Mouse (Mus musculus) myocyte (in vitro differentiated cells): Measurements from ENCODE around the gene Abcc4. TPM values are rescaled to one million over a fixed set of nuclear protein-coding genes. Genes with fewer than 3 reads are reported as not detected.

Experiments
- H3K27me3 ChIP-seq: one replicate; pipeline ENCODE4 v1.6.1; 2011; ENCODE audit not compliant: control insufficient read depth, insufficient read depth, insufficient read length
- H3K36me3 ChIP-seq: one replicate; pipeline ENCODE4 v1.6.1; 2011; ENCODE audit not compliant: control insufficient read depth, insufficient read depth
- H3K4me2 ChIP-seq: one replicate; pipeline ENCODE4 v1.6.1; 2011; ENCODE audit warnings: low read depth, control low read depth
- H3K4me3 ChIP-seq: one replicate; pipeline ENCODE4 v1.5.1; 2011; ENCODE audit warnings: mild to moderate bottlenecking, control low read depth, moderate library complexity
- H3K79me2 ChIP-seq: one replicate; pipeline ENCODE4 v1.6.1; 2011; ENCODE audit not compliant: control insufficient read depth, insufficient read depth
- H3ac ChIP-seq: one replicate; pipeline ENCODE4 v1.6.1; 2011; ENCODE audit not compliant: control insufficient read depth, insufficient read length
- CEBPB ChIP-seq: IDR thresholded peaks from 2 replicates; pipeline ENCODE4 v1.6.1; 2011; ENCODE audit warnings: mild to moderate bottlenecking, moderate library complexity; ENCODE audit not compliant: poor library complexity, insufficient read depth, severe bottlenecking
- E2F4 ChIP-seq: IDR thresholded peaks from one replicate; pipeline ENCODE4 v1.6.1; 2011; ENCODE audit warnings: mild to moderate bottlenecking, control low read depth, moderate library complexity; ENCODE audit not compliant: insufficient read depth
- MAX ChIP-seq: IDR thresholded peaks from one replicate; pipeline ENCODE4 v1.6.1; 2011; ENCODE audit warnings: low read depth, mild to moderate bottlenecking, control low read depth
- MYOD1 ChIP-seq, 3 experiments: IDR thresholded peaks; one replicate each; pipeline ENCODE4 v1.6.1; 2011; ENCODE audit warnings: control low read depth in 2 of 3, low read depth in 2 of 3, mild to moderate bottlenecking in 2 of 3, moderate library complexity in 1 of 3; ENCODE audit not compliant: insufficient read length in 2 of 3, control insufficient read depth in 1 of 3
- MYOG ChIP-seq, 3 experiments: IDR thresholded peaks; one replicate each; pipeline ENCODE4 v1.6.1; 2011; ENCODE audit warnings: control low read depth in 2 of 3, low read depth in 2 of 3, mild to moderate bottlenecking in 2 of 3; ENCODE audit not compliant: insufficient read length in 2 of 3, control insufficient read depth in 1 of 3, insufficient read depth in 1 of 3
- POLR2A ChIP-seq: IDR thresholded peaks from one replicate; pipeline ENCODE4 v1.6.1; 2011; ENCODE audit warnings: low read depth, mild to moderate bottlenecking, control low read depth, moderate library complexity; ENCODE audit not compliant: insufficient read length
- POLR2AphosphoS2 ChIP-seq: IDR thresholded peaks from one replicate; pipeline ENCODE4 v1.6.1; 2011; ENCODE audit warnings: low read depth, control low read depth; ENCODE audit not compliant: insufficient read length
- REST ChIP-seq: IDR thresholded peaks from one replicate; pipeline ENCODE4 v1.6.1; 2011; ENCODE audit warnings: mild to moderate bottlenecking, control low read depth, moderate library complexity; ENCODE audit not compliant: insufficient read depth, insufficient read length
- SRF ChIP-seq: IDR thresholded peaks from one replicate; pipeline ENCODE4 v1.6.1; 2011; ENCODE audit warnings: low read depth; ENCODE audit not compliant: control insufficient read depth, insufficient read length
- TCF12 ChIP-seq: IDR thresholded peaks from one replicate; pipeline ENCODE4 v1.6.1; 2011; ENCODE audit warnings: mild to moderate bottlenecking, control low read depth; ENCODE audit not compliant: poor library complexity, insufficient read depth, severe bottlenecking
- TCF3 ChIP-seq: IDR thresholded peaks from one replicate; pipeline ENCODE4 v1.6.1; 2011; ENCODE audit warnings: low read depth, control low read depth; ENCODE audit not compliant: insufficient read length
- USF1 ChIP-seq: IDR thresholded peaks from one replicate; pipeline ENCODE4 v1.6.1; 2011; ENCODE audit warnings: low read depth, mild to moderate bottlenecking, control low read depth, moderate library complexity
- polyA plus RNA-seq: library from polyadenylated mRNA; unstranded; fragments of >200 nt; fragmentation: generic; extraction: Trizol; gene quantifications from one replicate; pipeline ENCODE4 v1.2.1, GENCODE M21; 2012; ENCODE audit warnings: missing spikeins

The Abcc4 gene
- polyA plus RNA-seq, 1 experiment = 6.3 TPM

GRCm38 (mm10) chr14:118712889-118713288, 6.9 kb upstream of the Abcc4 start:
- TF ChIP-seq REST (no peak), CEBPB (no peak), USF1 (no peak), MYOD1 (IDR thresholded peaks at IDR 0.05; ENCODE audit: control insufficient read depth in 1 of 3, insufficient read length in 2 of 3, low read depth in 2 of 3) (no peak), POLR2AphosphoS2 (no peak), TCF12 (no peak)
- Histone ChIP-seq H3ac (no peak overlapping the region), H3K4me2 (peak overlapping the region; percentile 68), H3K79me2 (no peaks in the 10 kb centered on the region), H3K27me3 (no peaks in the 10 kb centered on the region), H3K4me3 (peak overlapping the region; percentile 8), H3K36me3 (no peaks in the 10 kb centered on the region)

DNA sequence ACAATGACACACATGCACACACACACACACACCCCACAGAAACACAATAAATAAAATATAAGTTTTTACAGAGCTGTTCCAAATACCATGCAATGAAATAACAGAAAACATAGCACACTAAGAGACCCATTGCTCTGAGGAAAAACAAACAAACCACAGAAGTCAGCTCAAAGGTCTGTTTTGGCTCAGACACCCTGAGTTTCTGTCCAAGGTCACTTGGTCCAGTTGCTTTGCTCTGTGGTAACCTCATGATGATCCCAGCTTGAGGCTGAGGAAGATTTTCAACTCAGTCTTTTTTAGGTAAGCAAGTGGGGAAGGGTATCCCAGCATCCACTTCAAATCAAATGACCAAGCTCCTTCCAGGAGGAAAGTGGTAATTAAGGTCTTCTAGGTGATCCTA, 4.9 kb upstream of the Abcc4 start:
- Histone ChIP-seq H3K36me3 (no peaks in the 10 kb centered on the region), H3K4me3 (no peak overlapping the region), H3K27me3 (no peaks in the 10 kb centered on the region), H3K79me2 (no peaks in the 10 kb centered on the region), H3ac (no peak overlapping the region), H3K4me2 (no peak overlapping the region)
- TF ChIP-seq POLR2A (no peak), MYOG (IDR thresholded peaks at IDR 0.05; ENCODE audit: control insufficient read depth in 1 of 3, insufficient read depth in 1 of 3, insufficient read length in 2 of 3, low read depth in 2 of 3) (no peak), SRF (no peak), MAX (no peak)

DNA sequence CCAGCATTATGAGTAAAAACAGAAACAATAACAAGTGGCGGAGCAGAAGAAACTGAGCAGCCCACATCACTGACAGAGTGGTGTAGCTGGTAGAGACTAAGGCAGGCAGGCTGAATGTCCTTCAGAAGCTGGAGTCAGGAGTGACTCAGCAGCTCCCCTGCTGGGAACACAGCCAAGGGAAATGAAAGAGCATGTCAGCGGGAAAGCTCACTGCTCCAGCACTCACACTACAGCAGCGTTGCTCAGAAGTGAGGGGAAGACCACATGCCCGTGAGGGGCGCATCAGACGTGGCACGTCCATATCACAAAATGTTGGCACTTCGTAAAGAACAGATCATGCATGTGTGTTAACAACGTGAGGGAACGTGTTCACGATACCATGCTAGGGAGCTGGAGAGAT, 3.7 kb upstream of the Abcc4 start:
- H3K27me3 ChIP-seq = no peaks in the 10 kb centered on the region

GRCm38 (mm10) chr14:118708126-118708525, 2.1 kb upstream of the Abcc4 start:
- TF ChIP-seq CEBPB = no peak
- no peak for TF ChIP-seq POLR2AphosphoS2
- no peak for TF ChIP-seq E2F4
- TF ChIP-seq REST = no peak
- no peak for TF ChIP-seq TCF3
- no peak for TF ChIP-seq SRF
- no peak for TF ChIP-seq MYOG (IDR thresholded peaks at IDR 0.05; ENCODE audit: control insufficient read depth in 1 of 3, insufficient read depth in 1 of 3, insufficient read length in 2 of 3, low read depth in 2 of 3)
- no peak for TF ChIP-seq MYOD1 (IDR thresholded peaks at IDR 0.05; ENCODE audit: control insufficient read depth in 1 of 3, insufficient read length in 2 of 3, low read depth in 2 of 3)
- TF ChIP-seq USF1 = no peak
- no peak for TF ChIP-seq POLR2A
- TF ChIP-seq TCF12 = no peak
- TF ChIP-seq MAX = no peak
- no peaks in the 10 kb centered on the region for H3K27me3 ChIP-seq

More for the DNA sequence above, 3.7 kb upstream of the Abcc4 start:
- H3K36me3 ChIP-seq = no peaks in the 10 kb centered on the region
- H3ac ChIP-seq = no peak overlapping the region
- TF ChIP-seq REST (no peak), POLR2AphosphoS2 (no peak), E2F4 (no peak), SRF (no peak), MAX (no peak), CEBPB (no peak), TCF3 (no peak), MYOD1 (IDR thresholded peaks at IDR 0.05; ENCODE audit: control insufficient read depth in 1 of 3, insufficient read length in 2 of 3, low read depth in 2 of 3) (no peak), TCF12 (no peak), MYOG (IDR thresholded peaks at IDR 0.05; ENCODE audit: control insufficient read depth in 1 of 3, insufficient read depth in 1 of 3, insufficient read length in 2 of 3, low read depth in 2 of 3) (no peak), USF1 (no peak), POLR2A (no peak)
- peak overlapping the region; percentile 59 for H3K4me2 ChIP-seq
- H3K79me2 ChIP-seq = peaks cover 8% of the 10 kb centered on the region
- no peak overlapping the region for H3K4me3 ChIP-seq

GRCm38 (mm10) chr14:118706962-118707361, 943 bp upstream of the Abcc4 start:
- H3K27me3 ChIP-seq = no peaks in the 10 kb centered on the region
- peaks cover 8% of the 10 kb centered on the region for H3K79me2 ChIP-seq
- no peaks in the 10 kb centered on the region for H3K36me3 ChIP-seq
- peak overlapping the region; percentile 67 for H3K4me2 ChIP-seq
- TF ChIP-seq POLR2A (no peak), MAX (no peak), MYOG (IDR thresholded peaks at IDR 0.05; ENCODE audit: control insufficient read depth in 1 of 3, insufficient read depth in 1 of 3, insufficient read length in 2 of 3, low read depth in 2 of 3) (no peak), POLR2AphosphoS2 (no peak), TCF3 (no peak), CEBPB (no peak), SRF (no peak), E2F4 (no peak), MYOD1 (IDR thresholded peaks at IDR 0.05; ENCODE audit: control insufficient read depth in 1 of 3, insufficient read length in 2 of 3, low read depth in 2 of 3) (no peak)
- peak overlapping the region; percentile 41 for H3K4me3 ChIP-seq
- no peak overlapping the region for H3ac ChIP-seq

More at GRCm38 (mm10) chr14:118708126-118708525, 2.1 kb upstream of the Abcc4 start:
- Histone ChIP-seq H3K79me2 (peaks cover 8% of the 10 kb centered on the region), H3ac (no peak overlapping the region), H3K36me3 (no peaks in the 10 kb centered on the region), H3K4me3 (no peak overlapping the region), H3K4me2 (no peak overlapping the region)
